Mouse (Mus musculus) cortical plate, adult 2 months (tissue): Measurements from ENCODE around the gene Clptm1l. TPM values are rescaled to one million over a fixed set of nuclear protein-coding genes. Genes with fewer than 3 reads are reported as not detected.

Experiments
- H3K27ac ChIP-seq: fragments of 200-500 bp; 2 replicates; pipeline ENCODE4 v1.5.1; 2012; ENCODE audit warnings: low read length, control low read depth, inconsistent platforms; ENCODE audit not compliant: insufficient read depth
- H3K4me1 ChIP-seq: fragments of 200-500 bp; 2 replicates; pipeline ENCODE4 v1.6.1; 2011; ENCODE audit warnings: low read length; ENCODE audit not compliant: control insufficient read depth, insufficient read depth
- H3K4me3 ChIP-seq: fragments of 200-500 bp; 2 replicates; pipeline ENCODE4 v1.5.1; 2011; ENCODE audit warnings: mild to moderate bottlenecking, low read length, control low read depth; ENCODE audit not compliant: insufficient read depth
- CTCF ChIP-seq: fragments of 200-500 bp; IDR thresholded peaks from 2 replicates; pipeline ENCODE4 v1.5.1; 2011; ENCODE audit warnings: mild to moderate bottlenecking, control low read depth, low read length; ENCODE audit not compliant: insufficient read depth; ENCODE audit errors: extremely low read depth
- POLR2A ChIP-seq: fragments of 200-500 bp; IDR thresholded peaks from 2 replicates; pipeline ENCODE4 v1.6.1; 2011; ENCODE audit warnings: mild to moderate bottlenecking, low read length, control low read depth; ENCODE audit not compliant: insufficient read depth; ENCODE audit errors: extremely low read depth
- polyA plus RNA-seq: library from polyadenylated mRNA; depleted of rRNA; stranded (reverse); fragments of >200 nt; gene quantifications from 2 replicates; pipeline ENCODE4 v1.2.3, GENCODE M21; 2012; rRNA removed

The Clptm1l gene
- polyA plus RNA-seq, 1 experiment, result 147 TPM

GRCm38 (mm10) chr13:73653266-73653665 is 49.5 kb downstream of the Clptm1l start:
- Histone ChIP-seq H3K4me3 (no peak overlapping the region), H3K27ac (no peak overlapping the region), H3K4me1 (no peaks in the 10 kb centered on the region)
- TF ChIP-seq CTCF, result no peak
- TF ChIP-seq POLR2A, result no peak

DNA sequence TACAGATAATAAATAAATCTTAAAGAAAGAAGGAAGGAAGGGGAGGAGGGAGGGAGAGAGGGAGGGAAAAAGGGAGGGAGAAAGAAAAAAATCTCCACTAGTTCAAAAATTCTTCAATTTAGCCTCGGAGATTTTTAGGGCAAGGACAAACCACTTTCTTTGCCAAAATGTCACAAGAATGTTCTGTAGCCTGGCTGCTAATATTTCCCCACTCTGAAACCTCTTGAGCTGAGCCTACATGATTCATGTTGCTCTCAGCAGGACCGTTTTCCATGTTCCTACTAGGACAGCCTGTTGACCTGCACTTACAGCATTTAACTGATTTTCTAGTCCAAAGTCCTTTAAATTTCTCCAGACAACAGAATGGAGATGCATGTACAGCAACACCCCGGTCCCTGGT is 51.2 kb downstream of the Clptm1l start:
- no peak overlapping the region for H3K4me3 ChIP-seq
- no peaks in the 10 kb centered on the region for H3K4me1 ChIP-seq
- H3K27ac ChIP-seq, result no peak overlapping the region
- no peak for TF ChIP-seq POLR2A

GRCm38 (mm10) chr13:73658953-73659352 is 55.1 kb downstream of the Clptm1l start:
- TF ChIP-seq POLR2A (no peak), CTCF (no peak)
- Histone ChIP-seq H3K4me3 (no peak overlapping the region), H3K27ac (no peak overlapping the region), H3K4me1 (no peaks in the 10 kb centered on the region)

GRCm38 (mm10) chr13:73660163-73660695 is 56.4 kb downstream of the Clptm1l start:
- H3K4me1 ChIP-seq, result no peaks in the 10 kb centered on the region
- H3K4me3 ChIP-seq, result no peak overlapping the region
- TF ChIP-seq POLR2A (no peak), CTCF (no peak)
- H3K27ac ChIP-seq, result no peak overlapping the region

Other genes with a start within 250 kb of the Clptm1l start
- 39.6 and 48.5 TPM in 2 replicates for gene Lpcat1, start 136.8 kb upstream of the Clptm1l start, polyA plus RNA-seq
- 0.04 and 0.08 TPM in 2 replicates for gene Slc6a3, start 67.3 kb upstream of the Clptm1l start, polyA plus RNA-seq
- 3.0 and 3.3 TPM in 2 replicates for gene Tert, start 22.9 kb downstream of the Clptm1l start, polyA plus RNA-seq
- gene Slc6a18, start 74.0 kb downstream of the Clptm1l start, polyA plus RNA-seq, result 0.02 TPM in 1 of 2 replicates, not detected in the other
- 0.28 and 0.79 TPM in 2 replicates for gene Slc6a19, start 100.9 kb downstream of the Clptm1l start, polyA plus RNA-seq
- 5.8 and 6.0 TPM in 2 replicates for gene Slc12a7, start 129.1 kb downstream of the Clptm1l start, polyA plus RNA-seq
- 3.5 and 4.4 TPM in 2 replicates for gene Nkd2, start 243.6 kb downstream of the Clptm1l start, polyA plus RNA-seq